Mouse (Mus musculus) neural tube, embryonic 10.5 days (tissue): ENCODE results near the gene Nxf2.
"Not testable (repeated sequence)": the region's sequence is repeated elsewhere in the genome, so short reads cannot be mapped to it uniquely, and the experiment has no call there.

Experiments
- DNase-seq: peaks from one replicate; pipeline ENCODE4 v3.0.0-alpha.2; 2017; ENCODE audit warnings: low spot score; ENCODE audit errors: extremely low spot score

Gene Nxf2

GRCm38 (mm10) chrX:134964546-134964945 is at the start of gene Nxf2:
Gene Nxf2 (minus strand): TSS chrX:134964754.
- DNase-seq = no peak

- DNase-seq = no peak
Observed at GRCm38 (mm10) chrX:135011381-135011780, 46.8 kb upstream of the Nxf2 start.

GRCm38 (mm10) chrX:135009471-135009815 is 44.9 kb upstream of the Nxf2 start:
- no peak for DNase-seq

- DNase-seq = peak; percentile 72
Observed at GRCm38 (mm10) chrX:135008720-135009470, 44.3 kb upstream of the Nxf2 start, which contains the start of gene Zmat1. Gene Zmat1 (minus strand): TSS chrX:135009209.

- DNase-seq = no peak
Observed at GRCm38 (mm10) chrX:135008021-135008420, 43.5 kb upstream of the Nxf2 start.

GRCm38 (mm10) chrX:134963305-134964094 is 1.1 kb downstream of the Nxf2 start:
- DNase-seq = peak; percentile 57

- peak; percentile 20 for DNase-seq
Observed at GRCm38 (mm10) chrX:134930361-134930760, 34.2 kb downstream of the Nxf2 start.

- DNase-seq = no peak
Observed at GRCm38 (mm10) chrX:134929927-134930326, 34.6 kb downstream of the Nxf2 start.

- DNase-seq = no peak
Observed at GRCm38 (mm10) chrX:134925058-134925457, 39.5 kb downstream of the Nxf2 start.

- no peak for DNase-seq
Observed at GRCm38 (mm10) chrX:134923675-134924424, 40.7 kb downstream of the Nxf2 start.

GRCm38 (mm10) chrX:134919220-134919619 is 45.3 kb downstream of the Nxf2 start:
- DNase-seq = no peak

GRCm38 (mm10) chrX:134915745-134916144 is 48.8 kb downstream of the Nxf2 start:
- DNase-seq = no peak

GRCm38 (mm10) chrX:134915315-134915714 is 49.2 kb downstream of the Nxf2 start:
- not testable (repeated sequence) for DNase-seq

GRCm38 (mm10) chrX:134914851-134915250 is 49.7 kb downstream of the Nxf2 start:
- DNase-seq = no peak

- peak; percentile 13 for DNase-seq
Observed at GRCm38 (mm10) chrX:134913234-134913936, 51.2 kb downstream of the Nxf2 start.

- no peak for DNase-seq
Observed at GRCm38 (mm10) chrX:134912805-134913204, 51.7 kb downstream of the Nxf2 start.

- no peak for DNase-seq
Observed at GRCm38 (mm10) chrX:134910345-134910744, 54.2 kb downstream of the Nxf2 start.
